Mouse (Mus musculus) bone marrow, adult 2 months (tissue): ENCODE measurements around the gene Tmed4. TPM values are rescaled to one million over a fixed set of nuclear protein-coding genes. Genes with fewer than 3 reads are reported as not detected.

Experiments used
- H3K27ac ChIP-seq: fragments of 200-500 bp; 2 replicates; pipeline ENCODE4 v1.5.1; 2012; ENCODE audit warnings: low read depth, mild to moderate bottlenecking, control low read depth, inconsistent platforms, low read length; ENCODE audit not compliant: control insufficient read depth, poor library complexity, insufficient read depth
- H3K4me1 ChIP-seq: fragments of 200-500 bp; 2 replicates; pipeline ENCODE4 v1.6.1; 2011; ENCODE audit warnings: low read length; ENCODE audit not compliant: control insufficient read depth, insufficient read depth
- H3K4me3 ChIP-seq: fragments of 200-500 bp; replicated peaks from 2 replicates; pipeline ENCODE3; 2011; ENCODE audit warnings: mild to moderate bottlenecking, low read depth, low read length, control low read depth; ENCODE audit not compliant: control insufficient read depth
- CTCF ChIP-seq: fragments of 200-500 bp; IDR thresholded peaks from 2 replicates; pipeline ENCODE4 v1.5.1; 2011; ENCODE audit warnings: low read length, control low read depth; ENCODE audit not compliant: control insufficient read depth, insufficient read depth
- POLR2A ChIP-seq: fragments of 200-500 bp; IDR thresholded peaks from 2 replicates; pipeline ENCODE4 v1.6.1; 2011; ENCODE audit warnings: low read depth, mild to moderate bottlenecking, control low read depth, low read length, borderline replicate concordance; ENCODE audit not compliant: control insufficient read depth
- WGBS: fragments of 180-500 bp; shearing (Covaris S2); methylation state at CpG from one replicate; pipeline ENCODE4 v1.1.7; 2018; 5-methylcytosine and 5-hydroxymethylcytosine counted together
- polyA plus RNA-seq: library from polyadenylated mRNA; stranded (reverse); fragments of >200 nt; gene quantifications from 2 replicates; pipeline ENCODE4 v1.2.4, GENCODE M21; 2011; ENCODE audit warnings: low replicate concordance; ENCODE audit not compliant: missing spikeins, insufficient read depth, insufficient read length

Gene Tmed4
- polyA plus RNA-seq, 1 experiment: 19.2 TPM

DNA sequence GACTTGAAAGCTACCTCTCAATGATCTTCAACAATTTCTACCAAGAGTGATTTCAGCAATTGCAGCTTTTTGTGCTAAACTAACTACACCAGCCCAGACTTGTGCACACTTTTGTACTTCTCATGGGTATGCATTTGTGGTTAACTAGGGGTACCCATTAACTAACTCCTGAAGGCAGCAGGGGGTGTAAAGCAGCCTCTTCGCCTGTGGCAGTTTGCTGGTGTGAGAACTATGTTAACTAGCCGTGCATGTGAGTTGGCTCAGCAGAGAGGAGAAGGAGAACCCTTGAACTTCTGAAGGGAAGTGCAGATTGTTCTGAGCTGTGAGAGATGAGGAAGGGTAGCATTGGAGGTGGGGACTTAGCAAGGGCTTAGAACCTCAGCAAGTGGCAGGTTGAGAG is 28.1 kb upstream of the Tmed4 start:
- no peaks in the 10 kb centered on the region; the same call in 1 of the 2 replicates for H3K4me1 ChIP-seq
- no peak for TF ChIP-seq POLR2A
- TF ChIP-seq CTCF: no peak
- no peak overlapping the region for H3K4me3 ChIP-seq
- H3K27ac ChIP-seq: no peak overlapping the region
- 77% methylated on average over 2 of the region's 2 CpGs for WGBS

DNA sequence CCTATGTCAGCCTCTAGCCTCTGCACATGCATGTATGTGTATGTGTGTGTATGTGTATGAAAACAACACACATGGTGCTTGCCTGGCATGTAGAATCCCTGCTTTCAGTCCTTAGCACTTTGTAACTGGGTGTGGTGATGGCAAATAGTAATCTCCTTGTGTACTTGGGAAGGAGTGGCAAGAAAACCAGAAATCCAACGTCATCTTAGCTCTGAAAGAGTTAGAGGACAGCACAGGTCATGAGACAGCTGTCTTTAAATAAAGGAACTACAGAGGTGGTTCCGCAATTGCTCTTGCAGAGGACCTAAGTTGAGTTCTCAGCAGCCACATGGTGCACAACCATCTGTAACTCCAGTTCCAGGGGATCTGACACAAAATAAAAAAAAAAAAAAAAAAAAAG is 24.8 kb upstream of the Tmed4 start:
- Histone ChIP-seq H3K4me3 (no peak overlapping the region), H3K27ac (peak overlapping the region; percentile 32; the same call in 1 of the 2 replicates), H3K4me1 (no peaks in the 10 kb centered on the region; the same call in 1 of the 2 replicates)
- TF ChIP-seq CTCF: no peak
- no peak for TF ChIP-seq POLR2A
- 35% methylated on average over 2 of the region's 2 CpGs for WGBS

DNA sequence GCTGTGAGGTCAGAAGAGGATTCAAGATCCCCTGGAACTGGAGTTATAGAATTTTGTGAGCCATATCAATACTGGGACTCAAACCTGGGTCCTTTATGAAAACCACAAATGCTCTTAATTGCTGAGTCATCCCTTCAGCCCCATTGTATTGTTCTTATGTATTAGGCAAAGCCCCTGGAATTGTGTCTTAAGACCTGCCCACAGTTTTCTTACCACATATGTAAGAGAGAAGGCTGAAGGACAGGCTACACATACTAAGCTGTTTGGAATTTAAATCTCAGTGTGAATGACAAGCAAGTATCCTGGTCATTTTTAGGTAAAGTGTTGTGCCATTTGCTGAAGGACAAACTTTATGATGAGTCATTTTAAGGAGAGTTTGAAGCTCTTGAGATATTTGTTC is 21.4 kb upstream of the Tmed4 start:
- peaks cover 1% of the 10 kb centered on the region for H3K4me1 ChIP-seq
- TF ChIP-seq POLR2A (no peak), CTCF (no peak)
- no peak overlapping the region for H3K4me3 ChIP-seq
- H3K27ac ChIP-seq: no peak overlapping the region

DNA sequence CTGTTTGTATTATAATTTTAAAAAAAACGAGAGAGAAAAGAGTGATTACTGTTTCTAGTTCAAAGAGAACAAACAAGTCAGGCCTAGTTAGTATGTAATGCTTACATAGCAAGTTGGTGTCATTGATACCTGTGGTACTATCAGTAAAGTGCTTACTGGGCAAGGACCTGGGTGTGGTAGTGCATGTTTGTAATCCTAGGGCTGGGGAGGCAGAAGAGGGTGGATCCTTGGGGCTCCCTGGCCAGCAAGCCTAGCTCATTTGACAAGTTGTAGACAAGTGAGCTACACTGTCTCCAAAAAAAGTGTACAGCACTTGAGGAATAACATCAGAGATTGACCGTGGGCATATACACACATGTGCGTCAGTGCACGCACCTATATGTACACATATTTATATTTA is 20.0 kb upstream of the Tmed4 start:
- peaks cover 1% of the 10 kb centered on the region for H3K4me1 ChIP-seq
- TF ChIP-seq CTCF: no peak
- no peak for TF ChIP-seq POLR2A
- 85% methylated on average over 4 of the region's 4 CpGs for WGBS
- H3K27ac ChIP-seq: no peak overlapping the region
- no peak overlapping the region for H3K4me3 ChIP-seq

GRCm38 (mm10) chr11:6293601-6294000 is 18.9 kb upstream of the Tmed4 start:
- Histone ChIP-seq H3K27ac (no peak overlapping the region), H3K4me1 (peaks cover 1% of the 10 kb centered on the region), H3K4me3 (no peak overlapping the region)
- WGBS: 90% methylated on average over 2 of the region's 2 CpGs
- TF ChIP-seq POLR2A (no peak), CTCF (no peak)

- no peak overlapping the region for H3K4me3 ChIP-seq
- H3K4me1 ChIP-seq: peaks cover 1% of the 10 kb centered on the region
- WGBS: 87% methylated on average over 4 of the region's 4 CpGs
- H3K27ac ChIP-seq: no peak overlapping the region
- TF ChIP-seq POLR2A (no peak), CTCF (no peak)
Observed at GRCm38 (mm10) chr11:6292988-6293349, 18.3 kb upstream of the Tmed4 start.

DNA sequence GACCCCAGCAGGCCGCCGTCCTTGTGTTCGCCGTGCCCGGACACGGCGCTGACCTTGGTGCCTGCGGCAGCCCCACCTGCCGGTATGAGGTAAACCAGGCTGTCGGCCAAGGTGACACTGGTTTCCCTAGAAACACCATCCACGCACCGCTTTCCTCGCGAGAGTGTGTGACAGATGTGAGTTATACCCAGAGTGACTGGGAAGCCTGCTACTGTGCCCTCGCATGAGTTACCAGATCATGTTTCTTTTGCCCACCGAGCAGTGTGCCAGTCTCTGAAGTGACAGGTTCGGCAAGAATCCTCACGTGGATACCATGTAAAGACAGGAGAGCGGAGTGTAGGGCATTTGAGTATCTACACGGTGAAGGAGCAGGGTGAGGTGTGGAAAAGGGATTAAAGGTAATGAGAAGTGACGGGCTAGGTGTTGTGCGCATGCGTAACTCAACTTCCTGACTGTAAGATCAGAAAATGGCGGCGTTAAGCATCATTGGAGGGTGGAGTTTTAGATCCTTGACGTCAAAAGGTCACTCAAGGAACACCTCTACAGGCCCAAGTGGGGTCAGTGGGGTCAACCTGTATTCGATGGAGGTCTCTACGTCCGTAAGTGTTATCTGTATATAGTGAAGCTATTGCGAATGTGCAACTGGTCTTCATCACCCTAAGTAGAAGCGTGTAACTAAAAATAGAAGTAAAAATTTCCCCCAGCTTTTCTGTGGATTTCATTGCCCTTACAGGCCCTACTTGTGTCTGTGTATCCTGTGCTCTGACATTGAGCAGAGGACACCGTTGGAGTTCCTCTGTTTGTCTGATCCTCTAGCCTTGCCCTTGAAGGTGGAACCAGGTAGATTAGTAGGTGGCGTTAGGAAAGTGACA is 17.7 kb upstream of the Tmed4 start:
- Histone ChIP-seq H3K4me1 (peaks cover 1% of the 10 kb centered on the region), H3K4me3 (peak overlapping the region; percentile 98), H3K27ac (peak overlapping the region; percentile 99)
- TF ChIP-seq CTCF (peak; percentile 22; the same call in 1 of the 2 replicates), POLR2A (no peak)
- WGBS: 15% methylated on average over 33 of the region's 33 CpGs

- H3K4me1 ChIP-seq: peaks cover 1% of the 10 kb centered on the region
- peak within 1 kb of the TSS; percentile 98 for H3K4me3 ChIP-seq
- WGBS: under 1% methylated on average over 74 of the region's 77 CpGs
- peak within 1 kb of the TSS; percentile 99 for H3K27ac ChIP-seq
- TF ChIP-seq POLR2A (peak; percentile 70), CTCF (no peak)
Observed at GRCm38 (mm10) chr11:6291401-6292115, 16.9 kb upstream of the Tmed4 start, which contains the start of gene Ogdh. Ogdh (plus strand) TSS chr11:6291633.
